Mouse (Mus musculus): ENCODE data around the gene Gm20431. TPM values are rescaled to one million over a fixed set of nuclear protein-coding genes. Genes with fewer than 3 reads are reported as not detected.
"Not testable (repeated sequence)": the region's sequence is repeated elsewhere in the genome, so short reads cannot be mapped to it uniquely, and the experiment has no call there.

Gene Gm20431
- total RNA-seq, 2 experiments from 2014 or later: 16.1 TPM; not detected in 1

- ATAC-seq (replicated peaks; ENCODE audit: low FRiP score, low TSS enrichment, poor library complexity, severe bottlenecking): not testable (repeated sequence)
Observed at GRCm38 (mm10) chr2:167613335-167613734, 48.0 kb downstream of the Gm20431 start.

GRCm38 (mm10) chr2:167612122-167612521, 49.2 kb downstream of the Gm20431 start:
- ATAC-seq (replicated peaks; ENCODE audit: low FRiP score, low TSS enrichment, poor library complexity, severe bottlenecking): no peak

GRCm38 (mm10) chr2:167611287-167611686, 50.0 kb downstream of the Gm20431 start:
- peak; percentile 74 for ATAC-seq (replicated peaks; ENCODE audit: low FRiP score, low TSS enrichment, poor library complexity, severe bottlenecking)

GRCm38 (mm10) chr2:167606745-167607123, 54.6 kb downstream of the Gm20431 start:
- ATAC-seq (replicated peaks; ENCODE audit: low FRiP score, low TSS enrichment, poor library complexity, severe bottlenecking): no peak

GRCm38 (mm10) chr2:167605817-167606744, 55.2 kb downstream of the Gm20431 start:
- no peak for ATAC-seq (replicated peaks; ENCODE audit: low FRiP score, low TSS enrichment, poor library complexity, severe bottlenecking)

GRCm38 (mm10) chr2:167605178-167605794, 56.0 kb downstream of the Gm20431 start:
- peak; percentile 81 for ATAC-seq (replicated peaks; ENCODE audit: low FRiP score, low TSS enrichment, poor library complexity, severe bottlenecking)

- no peak for ATAC-seq (replicated peaks; ENCODE audit: low FRiP score, low TSS enrichment, poor library complexity, severe bottlenecking)
Observed at GRCm38 (mm10) chr2:167602978-167603377, 58.3 kb downstream of the Gm20431 start.

GRCm38 (mm10) chr2:167602364-167602763, 58.9 kb downstream of the Gm20431 start:
- no peak for ATAC-seq (replicated peaks; ENCODE audit: low FRiP score, low TSS enrichment, poor library complexity, severe bottlenecking)

- ATAC-seq (replicated peaks; ENCODE audit: low FRiP score, low TSS enrichment, poor library complexity, severe bottlenecking): no peak
Observed at GRCm38 (mm10) chr2:167600481-167600995, 60.8 kb downstream of the Gm20431 start.

GRCm38 (mm10) chr2:167599917-167600316, 61.4 kb downstream of the Gm20431 start:
- no peak for ATAC-seq (replicated peaks; ENCODE audit: low FRiP score, low TSS enrichment, poor library complexity, severe bottlenecking)

- ATAC-seq (replicated peaks; ENCODE audit: low FRiP score, low TSS enrichment, poor library complexity, severe bottlenecking): no peak
Observed at GRCm38 (mm10) chr2:167599195-167599594, 62.1 kb downstream of the Gm20431 start.

- no peak for ATAC-seq (replicated peaks; ENCODE audit: low FRiP score, low TSS enrichment, poor library complexity, severe bottlenecking)
Observed at GRCm38 (mm10) chr2:167597492-167598186, 63.7 kb downstream of the Gm20431 start.

GRCm38 (mm10) chr2:167596726-167597491, 64.4 kb downstream of the Gm20431 start:
- ATAC-seq (replicated peaks; ENCODE audit: low FRiP score, low TSS enrichment, poor library complexity, severe bottlenecking): no peak

- ATAC-seq (replicated peaks; ENCODE audit: low FRiP score, low TSS enrichment, poor library complexity, severe bottlenecking): no peak
Observed at GRCm38 (mm10) chr2:167596262-167596661, 65.0 kb downstream of the Gm20431 start.

GRCm38 (mm10) chr2:167595761-167596171, 65.5 kb downstream of the Gm20431 start:
- no peak for ATAC-seq (replicated peaks; ENCODE audit: low FRiP score, low TSS enrichment, poor library complexity, severe bottlenecking)

GRCm38 (mm10) chr2:167594444-167594934, 66.8 kb downstream of the Gm20431 start:
- peak; percentile 34; the same call in 1 of the 2 replicates for ATAC-seq (replicated peaks; ENCODE audit: low FRiP score, low TSS enrichment, poor library complexity, severe bottlenecking)

- ATAC-seq (replicated peaks; ENCODE audit: low FRiP score, low TSS enrichment, poor library complexity, severe bottlenecking): no peak
Observed at GRCm38 (mm10) chr2:167593551-167594250, 67.6 kb downstream of the Gm20431 start.

Data from megakaryocyte-erythroid progenitor cell, adult 5-6 weeks (primary cell).